Mouse (Mus musculus) spleen, postnatal 36 days (tissue): ENCODE results near the gene Nos1ap.

Source experiments
- DNase-seq, 2 experiments: peaks; one replicate each; pipeline ENCODE4 v3.0.0; 2022; ENCODE audit warnings: low spot score in 2 of 2, mixed read lengths in 1 of 2

Nos1ap gene

GRCm38 (mm10) chr1:170466099-170467009 is 123.3 kb downstream of the Nos1ap start:
- DNase-seq = no peak

- DNase-seq = no peak
These were observed 127.5 kb downstream of the Nos1ap start for GRCm38 (mm10) chr1:170462140-170462539.

- DNase-seq = no peak
These were observed 129.6 kb downstream of the Nos1ap start for GRCm38 (mm10) chr1:170459896-170460602.

- DNase-seq = no peak
These were observed 132.0 kb downstream of the Nos1ap start for GRCm38 (mm10) chr1:170457673-170458072.

GRCm38 (mm10) chr1:170455910-170456700 is 133.6 kb downstream of the Nos1ap start:
- DNase-seq = no peak

- DNase-seq = no peak
These were observed 134.3 kb downstream of the Nos1ap start for GRCm38 (mm10) chr1:170455387-170455786.

- DNase-seq = no peak
These were observed 136.2 kb downstream of the Nos1ap start for GRCm38 (mm10) chr1:170453455-170453854.

- DNase-seq = no peak
These were observed 141.4 kb downstream of the Nos1ap start for GRCm38 (mm10) chr1:170448244-170448643.

GRCm38 (mm10) chr1:170445458-170445857 is 144.2 kb downstream of the Nos1ap start:
- DNase-seq = no peak

GRCm38 (mm10) chr1:170440367-170440766 is 149.3 kb downstream of the Nos1ap start:
- no peak for DNase-seq

GRCm38 (mm10) chr1:170438471-170439151 is 151.1 kb downstream of the Nos1ap start:
- DNase-seq = no peak

- DNase-seq = no peak
These were observed 155.5 kb downstream of the Nos1ap start for GRCm38 (mm10) chr1:170434146-170434545.

GRCm38 (mm10) chr1:170433661-170434060 is 156.0 kb downstream of the Nos1ap start:
- no peak for DNase-seq

- no peak for DNase-seq
These were observed 157.4 kb downstream of the Nos1ap start for GRCm38 (mm10) chr1:170432288-170432687.

- no peak for DNase-seq
These were observed 158.3 kb downstream of the Nos1ap start for GRCm38 (mm10) chr1:170431312-170431711.

GRCm38 (mm10) chr1:170430660-170431059 is 159.0 kb downstream of the Nos1ap start:
- no peak for DNase-seq

- no peak for DNase-seq
These were observed 160.0 kb downstream of the Nos1ap start for GRCm38 (mm10) chr1:170429656-170430055.

- DNase-seq = no peak
These were observed 161.5 kb downstream of the Nos1ap start for GRCm38 (mm10) chr1:170428141-170428540.

- no peak for DNase-seq
These were observed 165.3 kb downstream of the Nos1ap start for GRCm38 (mm10) chr1:170424258-170424889.

- DNase-seq = no peak
These were observed 166.6 kb downstream of the Nos1ap start for GRCm38 (mm10) chr1:170423048-170423447.

- no peak for DNase-seq
These were observed 167.5 kb downstream of the Nos1ap start for GRCm38 (mm10) chr1:170422188-170422587.
